In the genomic region with DNA sequence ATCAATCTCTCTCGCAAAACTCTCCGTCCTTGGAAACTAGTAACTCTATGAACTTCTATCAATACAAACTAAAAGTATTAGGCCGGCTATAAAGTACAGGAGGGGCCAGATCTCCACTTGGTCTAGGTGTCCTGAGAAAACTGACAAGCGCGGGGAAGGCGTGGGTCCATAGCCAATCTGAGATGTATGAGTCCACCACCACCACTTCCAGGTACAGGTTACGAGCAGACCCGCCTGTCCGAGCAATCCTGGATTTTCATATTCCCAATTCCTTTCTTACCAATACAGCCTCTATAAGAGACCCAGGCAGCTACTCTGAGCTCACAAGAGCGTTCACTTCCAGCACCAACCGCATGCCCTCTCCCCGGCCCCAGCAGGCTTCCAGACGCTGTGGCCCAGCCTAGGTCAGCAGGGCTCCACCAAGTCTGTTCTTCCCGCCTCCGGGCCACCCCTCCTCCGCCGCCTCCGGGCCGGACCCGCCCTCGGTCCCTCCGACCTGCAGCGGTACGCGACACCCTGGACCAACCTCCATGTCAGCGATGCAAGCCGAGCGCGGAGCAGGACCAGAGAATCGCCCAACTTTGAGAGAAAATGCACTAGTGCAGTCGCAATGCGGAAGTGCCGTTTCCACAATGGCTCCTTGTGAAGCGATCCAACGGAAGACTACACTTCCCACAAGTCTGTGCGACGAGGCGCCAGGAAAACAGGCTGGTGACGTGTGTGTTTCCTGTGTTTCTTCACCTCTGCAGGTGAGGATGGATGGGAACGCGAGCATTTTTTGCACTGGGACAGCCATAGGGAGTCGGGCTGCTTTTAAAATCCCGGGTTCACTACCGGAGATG, we compare ENCODE assay signal across 8 mouse cellular contexts. TPM values are rescaled to one million over a fixed set of nuclear protein-coding genes. Genes with fewer than 3 reads are reported as not detected.
DNase-seq lines count a peak whose midpoint lies in the region; ATAC-seq and TF ChIP-seq lines count a peak whose summit lies in the region.

No protein-coding gene starts in this region.

- H3K4me3 ChIP-seq in embryonic facial prominence, embryonic 14.5 days (ENCODE audit: low read depth, low read length): peak overlapping the region; percentile 82
- H3K4me3 ChIP-seq in heart, adult 2 months: peak overlapping the region; percentile 81
- peak overlapping the region; percentile 77 for H3K4me3 ChIP-seq in limb, embryonic 13.5 days
- peak overlapping the region; percentile 67 for H3K4me3 ChIP-seq in midbrain, embryonic 16.5 days (ENCODE audit: low read depth, low read length)

- intact Hi-C loops in heart, adult 2 months (cut with DNase I): loop anchor here (2.0 to 5.0 kb wide), 4 partner anchors 26 to 175 kb away; a partner anchor contains a TSS

- H3K9ac ChIP-seq in embryonic facial prominence, embryonic 14.5 days (ENCODE audit: low read depth, low read length): peak overlapping the region; percentile 84
- peak overlapping the region; percentile 66 for H3K9ac ChIP-seq in heart, adult 2 months (ENCODE audit: low read depth, low read length)
- peak overlapping the region; percentile 86 for H3K9ac ChIP-seq in limb, embryonic 13.5 days
- H3K9ac ChIP-seq in midbrain, embryonic 16.5 days (ENCODE audit: low read depth, low read length): peak overlapping the region; percentile 82

- H3K9me3 ChIP-seq in embryonic facial prominence, embryonic 14.5 days (ENCODE audit: control insufficient read depth, low read length): no peaks in the 10 kb centered on the region
- H3K9me3 ChIP-seq in limb, embryonic 13.5 days: no peaks in the 10 kb centered on the region
- H3K9me3 ChIP-seq in midbrain, embryonic 16.5 days (replicated peaks; ENCODE audit: control insufficient read depth, low read length, poor library complexity, severe bottlenecking): no peaks in the 10 kb centered on the region

- under 1% methylated on average over 44 of the region's 44 CpGs for WGBS in embryonic facial prominence, embryonic 14.5 days
- 1% methylated on average over 44 of the region's 44 CpGs for WGBS in heart, adult 2 months
- under 1% methylated on average over 44 of the region's 44 CpGs for WGBS in limb, embryonic 13.5 days
- WGBS in midbrain, embryonic 16.5 days: under 1% methylated on average over 44 of the region's 44 CpGs

- TF ChIP-seq CTCF in heart, adult 2 months (IDR thresholded peaks at IDR 0.05): no peak

- peak overlapping the region; percentile 81 for H3K4me2 ChIP-seq in embryonic facial prominence, embryonic 14.5 days (ENCODE audit: low read depth, low read length)
- peak overlapping the region; percentile 83 for H3K4me2 ChIP-seq in limb, embryonic 13.5 days (replicated peaks)
- H3K4me2 ChIP-seq in midbrain, embryonic 16.5 days (ENCODE audit: low read length): peak overlapping the region; percentile 79

- peak; percentile 92 for DNase-seq in 3T3-L1 (ENCODE audit: low read depth, low spot score)
- DNase-seq in adrenal gland, postnatal 4 days (ENCODE audit: low spot score in 2 of 2): peak; percentile 32 to 64
- peak; percentile 97 for DNase-seq in embryonic facial prominence, embryonic 14.5 days (ENCODE audit: low spot score)
- peak; percentile 84 to 91 for DNase-seq in heart, adult 2 months
- DNase-seq in kidney, adult 8-10 months: peak; percentile 89 to 91
- DNase-seq in spleen, postnatal 10 days (ENCODE audit: low spot score in 2 of 2): peak; percentile 76 to 82

- peak; percentile 63; the same call in 1 of the 2 replicates for TF ChIP-seq EP300 in heart, adult 2 months (IDR thresholded peaks at IDR 0.05; ENCODE audit: insufficient read depth, low read depth, low read length)

- no peaks in the 10 kb centered on the region for H3K27me3 ChIP-seq in embryonic facial prominence, embryonic 14.5 days (replicated peaks; ENCODE audit: control insufficient read depth, insufficient read depth, low read length)
- no peaks in the 10 kb centered on the region for H3K27me3 ChIP-seq in heart, adult 2 months (ENCODE audit: control insufficient read depth, insufficient read depth, low read length)
- H3K27me3 ChIP-seq in limb, embryonic 13.5 days: no peaks in the 10 kb centered on the region
- no peaks in the 10 kb centered on the region for H3K27me3 ChIP-seq in midbrain, embryonic 16.5 days (ENCODE audit: control insufficient read depth, insufficient read depth, low read depth, low read length)

- H3K27ac ChIP-seq in embryonic facial prominence, embryonic 14.5 days (replicated peaks; ENCODE audit: low read depth, low read length): peak overlapping the region; percentile 91
- H3K27ac ChIP-seq in heart, adult 2 months: peak overlapping the region; percentile 89
- peak overlapping the region; percentile 90 for H3K27ac ChIP-seq in limb, embryonic 13.5 days
- H3K27ac ChIP-seq in midbrain, embryonic 16.5 days (ENCODE audit: low read length): peak overlapping the region; percentile 69

- H3K79me2 ChIP-seq in heart, adult 2 months (replicated peaks; ENCODE audit: control insufficient read depth, insufficient read depth, low read length): peaks cover 4% of the 10 kb centered on the region; the same call in 1 of the 2 replicates

- H3K36me3 ChIP-seq in embryonic facial prominence, embryonic 14.5 days (ENCODE audit: control insufficient read depth, insufficient read depth, low read length): no peaks in the 10 kb centered on the region
- peaks cover 3% of the 10 kb centered on the region; the same call in 1 of the 2 replicates for H3K36me3 ChIP-seq in heart, adult 2 months (ENCODE audit: control insufficient read depth, insufficient read depth, low read length)
- no peaks in the 10 kb centered on the region for H3K36me3 ChIP-seq in limb, embryonic 13.5 days
- H3K36me3 ChIP-seq in midbrain, embryonic 16.5 days (ENCODE audit: control insufficient read depth, insufficient read depth, low read length): no peaks in the 10 kb centered on the region

- TF ChIP-seq POLR2A in heart, adult 2 months (IDR thresholded peaks at IDR 0.05; ENCODE audit: insufficient read depth, low read depth, low read length): peak; percentile 74

- peaks cover 11% of the 10 kb centered on the region; the same call in 1 of the 2 replicates for H3K4me1 ChIP-seq in embryonic facial prominence, embryonic 14.5 days (ENCODE audit: control insufficient read depth, insufficient read depth, low read length)
- H3K4me1 ChIP-seq in heart, adult 2 months (ENCODE audit: control insufficient read depth, insufficient read depth, low read length): peaks cover 1% of the 10 kb centered on the region; the same call in 1 of the 2 replicates
- peaks cover 11% of the 10 kb centered on the region for H3K4me1 ChIP-seq in limb, embryonic 13.5 days
- peaks cover 24% of the 10 kb centered on the region for H3K4me1 ChIP-seq in midbrain, embryonic 16.5 days (ENCODE audit: control insufficient read depth, insufficient read depth, low read length)

- peak; percentile 99 for ATAC-seq in embryonic facial prominence, embryonic 14.5 days (ENCODE audit: low read depth)
- peak; percentile 98 for ATAC-seq in limb, embryonic 13.5 days (ENCODE audit: low FRiP score, low read depth)
- peak; percentile 99 for ATAC-seq in midbrain, embryonic 16.5 days

RNA-seq across cellular contexts. Expression of a gene that starts 0.9 kb away (rescaled TPM):
- total RNA-seq in adrenal gland, postnatal 4 days (2021): 10 to 100 TPM; 10.4 to 11.8 TPM
- polyA plus RNA-seq in embryonic facial prominence, embryonic 14.5 days (2014; fragmentation: Nextera tagmentation; extraction: Ambion mirVana): 14.8 and 14.9 TPM in 2 replicates
- 1 to 10 TPM; 3.0 to 3.6 TPM for total RNA-seq in heart, adult 2 months (2021)
- polyA plus RNA-seq in heart, adult 2 months (2012; rRNA removed): 1.6 TPM in 2 replicates
- 15.3 and 15.9 TPM in 2 replicates for polyA plus RNA-seq in limb, embryonic 13.5 days (2015; fragmentation: Nextera tagmentation; extraction: Ambion mirVana)
- 16.0 and 16.3 TPM in 2 replicates for polyA plus RNA-seq in midbrain, embryonic 16.5 days (2015; fragmentation: Nextera tagmentation; extraction: Ambion mirVana)

RNA-seq across cellular contexts. Expression of a gene that starts 26.7 kb away (rescaled TPM):
- 10 to 100 TPM; 18.7 to 23.0 TPM for total RNA-seq in adrenal gland, postnatal 4 days (2021)
- polyA plus RNA-seq in embryonic facial prominence, embryonic 14.5 days (2014; fragmentation: Nextera tagmentation; extraction: Ambion mirVana): 24.2 and 29.7 TPM in 2 replicates
- total RNA-seq in heart, adult 2 months (2021): 1 to 10 TPM; 8.4 to 8.6 TPM
- polyA plus RNA-seq in heart, adult 2 months (2012; rRNA removed): 9.2 and 18.7 TPM in 2 replicates
- 25.4 and 26.5 TPM in 2 replicates for polyA plus RNA-seq in limb, embryonic 13.5 days (2015; fragmentation: Nextera tagmentation; extraction: Ambion mirVana)
- 35.8 and 38.0 TPM in 2 replicates for polyA plus RNA-seq in midbrain, embryonic 16.5 days (2015; fragmentation: Nextera tagmentation; extraction: Ambion mirVana)

RNA-seq across cellular contexts. Expression of a gene that starts 26.8 kb away (rescaled TPM):
- total RNA-seq in adrenal gland, postnatal 4 days (2021): not detected
- polyA plus RNA-seq in embryonic facial prominence, embryonic 14.5 days (2014; fragmentation: Nextera tagmentation; extraction: Ambion mirVana): not detected in 2 replicates
- not detected for total RNA-seq in heart, adult 2 months (2021)
- polyA plus RNA-seq in heart, adult 2 months (2012; rRNA removed): not detected in 2 replicates
- polyA plus RNA-seq in limb, embryonic 13.5 days (2015; fragmentation: Nextera tagmentation; extraction: Ambion mirVana): not detected in 2 replicates
- 0.40 and 0.50 TPM in 2 replicates for polyA plus RNA-seq in midbrain, embryonic 16.5 days (2015; fragmentation: Nextera tagmentation; extraction: Ambion mirVana)

RNA-seq across cellular contexts. Expression of a gene that starts 52.4 kb away (rescaled TPM):
- 1 to 10 TPM; 8.4 to 8.5 TPM for total RNA-seq in adrenal gland, postnatal 4 days (2021)
- 11.2 and 13.8 TPM in 2 replicates for polyA plus RNA-seq in embryonic facial prominence, embryonic 14.5 days (2014; fragmentation: Nextera tagmentation; extraction: Ambion mirVana)
- 1 to 10 TPM; 3.7 to 4.4 TPM for total RNA-seq in heart, adult 2 months (2021)
- 0.80 and 1.8 TPM in 2 replicates for polyA plus RNA-seq in heart, adult 2 months (2012; rRNA removed)
- polyA plus RNA-seq in limb, embryonic 13.5 days (2015; fragmentation: Nextera tagmentation; extraction: Ambion mirVana): 21.4 and 22.1 TPM in 2 replicates
- polyA plus RNA-seq in midbrain, embryonic 16.5 days (2015; fragmentation: Nextera tagmentation; extraction: Ambion mirVana): 11.4 and 12.9 TPM in 2 replicates

RNA-seq across cellular contexts. Expression of a gene that starts 56.8 kb away (rescaled TPM):
- 1 to 10 TPM; 9.0 to 9.1 TPM for total RNA-seq in adrenal gland, postnatal 4 days (2021)
- 4.8 and 5.1 TPM in 2 replicates for polyA plus RNA-seq in embryonic facial prominence, embryonic 14.5 days (2014; fragmentation: Nextera tagmentation; extraction: Ambion mirVana)
- total RNA-seq in heart, adult 2 months (2021): 1 to 10 TPM; 3.5 to 3.9 TPM
- 0.49 and 0.91 TPM in 2 replicates for polyA plus RNA-seq in heart, adult 2 months (2012; rRNA removed)
- 4.5 TPM in 2 replicates for polyA plus RNA-seq in limb, embryonic 13.5 days (2015; fragmentation: Nextera tagmentation; extraction: Ambion mirVana)
- polyA plus RNA-seq in midbrain, embryonic 16.5 days (2015; fragmentation: Nextera tagmentation; extraction: Ambion mirVana): 5.5 and 5.8 TPM in 2 replicates

Comparison
In these comparisons a context has a peak if more than half of its experiments do, and no peak if none do; other contexts are left out.
1. Peak in every context shown above with its lines: DNase-seq, ATAC-seq, H3K4me3 ChIP-seq and H3K27ac ChIP-seq.